Mouse (Mus musculus) CH12.LX (cell line): ENCODE data around the gene Mecp2. TPM values are rescaled to one million over a fixed set of nuclear protein-coding genes. Genes with fewer than 3 reads are reported as not detected.
A peak's percentile ranks its signal among the peaks of the same experiment; 100 is the strongest.

Experiments
- DNase-seq: peaks from one replicate; pipeline ENCODE4 v3.0.0-alpha.2; 2013; ENCODE audit errors: extremely low read depth
- H3K27ac ChIP-seq: 2 replicates; pipeline ENCODE4 v1.5.1; 2012; ENCODE audit warnings: low read depth, mild to moderate bottlenecking, control low read depth, moderate library complexity; ENCODE audit not compliant: insufficient read depth
- H3K27me3 ChIP-seq: replicated peaks from 2 replicates; pipeline ENCODE3; 2012; ENCODE audit warnings: inconsistent platforms
- H3K36me3 ChIP-seq, 2 experiments: replicated peaks in 1 of 2; 2 replicates each; pipeline versions ENCODE3 to v1.6.1; 2012; ENCODE audit warnings: inconsistent platforms in 1 of 2, low read length in 1 of 2, mild to moderate bottlenecking in 1 of 2, mixed read lengths in 1 of 2, moderate library complexity in 1 of 2; ENCODE audit not compliant: control insufficient read depth in 1 of 2, insufficient read depth in 1 of 2
- H3K4me1 ChIP-seq, 2 experiments: 2 replicates each; pipeline ENCODE4 v1.6.1; 2012; ENCODE audit warnings: inconsistent platforms in 1 of 2, moderate library complexity in 1 of 2; ENCODE audit not compliant: insufficient read depth in 2 of 2, control insufficient read depth in 1 of 2
- H3K4me2 ChIP-seq: 2 replicates; pipeline ENCODE4 v1.6.1; 2012; ENCODE audit warnings: low read depth, mild to moderate bottlenecking, control low read depth; ENCODE audit not compliant: poor library complexity, insufficient read depth, severe bottlenecking
- H3K4me3 ChIP-seq, 3 experiments: fragments of 150-350 bp in 1 of 3; sonication (generic) in 1 of 3; replicated peaks in 1 of 3; 2 replicates each; pipeline versions ENCODE3 to v1.5.1; 2011 to 2012; ENCODE audit warnings: low read depth in 2 of 3, low read length in 2 of 3, mild to moderate bottlenecking in 2 of 3, moderate library complexity in 2 of 3, control low read depth in 1 of 3, improper control_type of control experiment in 1 of 3, inconsistent platforms in 1 of 3, mixed read lengths in 1 of 3; ENCODE audit not compliant: poor library complexity in 1 of 3
- H3K79me2 ChIP-seq: replicated peaks from 2 replicates; pipeline ENCODE4 v1.6.1; 2012; ENCODE audit warnings: mild to moderate bottlenecking, moderate library complexity; ENCODE audit not compliant: control insufficient read depth, poor library complexity, insufficient read depth, severe bottlenecking; ENCODE audit errors: extremely low read depth
- H3K9ac ChIP-seq: 2 replicates; pipeline ENCODE4 v1.6.1; 2012; ENCODE audit warnings: low read depth, mild to moderate bottlenecking, control low read depth, moderate library complexity; ENCODE audit not compliant: insufficient read depth
- H3K9me3 ChIP-seq: replicated peaks from 2 replicates; pipeline ENCODE3; 2012; ENCODE audit warnings: low read length, inconsistent platforms, mixed read lengths
- BHLHE40 ChIP-seq: IDR thresholded peaks from 2 replicates; pipeline ENCODE4 v1.6.1; 2011; ENCODE audit warnings: mild to moderate bottlenecking, low read depth, low read length, improper control_type of control experiment
- CHD2 ChIP-seq: IDR thresholded peaks from 2 replicates; pipeline ENCODE4 v1.6.1; 2011; ENCODE audit warnings: low read length, improper control_type of control experiment
- E2F4 ChIP-seq: IDR thresholded peaks from 2 replicates; pipeline ENCODE4 v1.6.1; 2011; ENCODE audit warnings: low read depth, low read length, improper control_type of control experiment; ENCODE audit not compliant: insufficient replicate concordance
- EP300 ChIP-seq: IDR thresholded peaks from 2 replicates; pipeline ENCODE4 v1.6.1; 2011; ENCODE audit warnings: low read length, improper control_type of control experiment
- GABPA ChIP-seq: IDR thresholded peaks from 2 replicates; pipeline ENCODE4 v1.6.1; 2012; ENCODE audit warnings: low read depth, low read length, improper control_type of control experiment, inconsistent platforms; ENCODE audit not compliant: insufficient replicate concordance
- JUN ChIP-seq: IDR thresholded peaks from 2 replicates; pipeline ENCODE4 v1.6.1; 2011; ENCODE audit warnings: low read depth, mild to moderate bottlenecking, low read length, improper control_type of control experiment, moderate library complexity; ENCODE audit not compliant: insufficient read depth
- JUND ChIP-seq: conservative IDR thresholded peaks from 2 replicates; pipeline ENCODE4 v1.6.1; 2011; ENCODE audit warnings: low read depth, low read length, improper control_type of control experiment
- MAFK ChIP-seq: IDR thresholded peaks from 2 replicates; pipeline ENCODE4 v1.6.1; 2011; ENCODE audit warnings: low read length, improper control_type of control experiment; ENCODE audit not compliant: insufficient replicate concordance
- MAX ChIP-seq: IDR thresholded peaks from 2 replicates; pipeline ENCODE4 v1.6.1; 2011; ENCODE audit warnings: low read length, improper control_type of control experiment
- MEF2A ChIP-seq: IDR thresholded peaks from 2 replicates; pipeline ENCODE4 v1.6.1; 2014; ENCODE audit warnings: low read depth, mild to moderate bottlenecking, inconsistent platforms, low read length, improper control_type of control experiment, borderline replicate concordance
- MYC ChIP-seq: IDR thresholded peaks from 2 replicates; pipeline ENCODE4 v1.6.1; 2011; ENCODE audit warnings: low read depth, mild to moderate bottlenecking, improper control_type of control experiment, low read length
- PAX5 ChIP-seq: IDR thresholded peaks from 2 replicates; pipeline ENCODE4 v1.6.1; 2012; ENCODE audit warnings: low read length, inconsistent platforms, mixed read lengths
- POLR2A ChIP-seq: IDR thresholded peaks from 2 replicates; pipeline ENCODE4 v1.6.1; 2011; ENCODE audit warnings: low read depth, mild to moderate bottlenecking, improper control_type of control experiment, low read length
- RAD21 ChIP-seq: IDR thresholded peaks from 2 replicates; pipeline ENCODE4 v1.6.1; 2011; ENCODE audit warnings: low read depth, mild to moderate bottlenecking, low read length, improper control_type of control experiment, moderate library complexity
- RCOR1 ChIP-seq: conservative IDR thresholded peaks from 2 replicates; pipeline ENCODE4 v1.6.1; 2012; ENCODE audit warnings: low read depth, mild to moderate bottlenecking, inconsistent platforms, low read length, improper control_type of control experiment
- SIN3A ChIP-seq: IDR thresholded peaks from 2 replicates; pipeline ENCODE4 v1.6.1; 2012; ENCODE audit warnings: low read length, improper control_type of control experiment, inconsistent platforms
- SMC3 ChIP-seq: IDR thresholded peaks from 2 replicates; pipeline ENCODE4 v1.6.1; 2011; ENCODE audit warnings: low read depth, low read length, improper control_type of control experiment
- TBP ChIP-seq: conservative IDR thresholded peaks from 2 replicates; pipeline ENCODE4 v1.6.1; 2011; ENCODE audit warnings: low read depth, low read length, improper control_type of control experiment
- TCF12 ChIP-seq: IDR thresholded peaks from 2 replicates; pipeline ENCODE4 v1.6.1; 2014; ENCODE audit warnings: low read depth, mild to moderate bottlenecking, inconsistent platforms, low read length, improper control_type of control experiment
- ZC3H11A ChIP-seq: IDR thresholded peaks from 2 replicates; pipeline ENCODE4 v1.6.1; 2012; ENCODE audit warnings: low read depth, mild to moderate bottlenecking, inconsistent platforms, low read length, improper control_type of control experiment
- ZNF384 ChIP-seq: IDR thresholded peaks from 2 replicates; pipeline ENCODE4 v1.6.1; 2012; ENCODE audit warnings: low read depth, low read length, improper control_type of control experiment, inconsistent platforms
- dilution Hi-C: fragments of 300-500 bp; cut with MboI; formaldehyde crosslinking; loops from 2 replicates; pipeline ENCODE4 v1.14.3; 2020; ENCODE audit warnings: low sequenced_read_pairs; ENCODE audit not compliant: extremely low pct_unique_long_range_greater_than_20kb, extremely low pct_ligation_motif_present
- in situ Hi-C: fragments of 300-500 bp; cut with MboI; formaldehyde crosslinking; loops from 3 replicates; pipeline ENCODE4 v1.14.3; 2019; ENCODE audit warnings: low sequenced_read_pairs, low pct_ligation_motif_present, low pct_unique_long_range_greater_than_20kb, mixed read lengths
- polyA plus RNA-seq: library from polyadenylated mRNA; unstranded; fragments of >175 nt; gene quantifications from 2 replicates; pipeline ENCODE4 v1.2.1, GENCODE M21; 2012; ENCODE audit warnings: low read depth; ENCODE audit not compliant: insufficient read length
- total RNA-seq, 2 experiments: library from RNA; depleted of rRNA; stranded (reverse); fragments of 300-350 nt in 1 of 2; fragments of >200 nt in 1 of 2; gene quantifications; 2 replicates each; pipeline ENCODE4 v1.2.3; 2012 to 2014

Mecp2 gene
- total and polyA plus RNA-seq, 3 experiments, result 9.9 to 12.0 (median 12.0) TPM

GRCm38 (mm10) chrX:74001024-74001423 is 134.1 kb downstream of the Mecp2 start:
- H3K9me3 ChIP-seq, result no peaks in the 10 kb centered on the region
- H3K27ac ChIP-seq, result no peak overlapping the region
- TF ChIP-seq CHD2 (no peak), TCF12 (no peak), JUND (no peak), MEF2A (no peak), MYC (no peak), TBP (no peak), ZNF384 (no peak), ZC3H11A (no peak), E2F4 (no peak), RCOR1 (no peak), PAX5 (no peak), RAD21 (no peak), EP300 (no peak), SIN3A (no peak), GABPA (no peak), BHLHE40 (no peak), MAX (no peak), POLR2A (no peak), JUN (no peak), SMC3 (no peak)
- TF ChIP-seq, all 38 proteins: peak for 0
- dilution Hi-C loops (no loop called here), in situ Hi-C loops (no loop called here)
- Histone ChIP-seq H3K4me2 (no peak overlapping the region), H3K27me3 (no peaks in the 10 kb centered on the region), H3K4me1 (peaks cover 0 to 13% of the 10 kb centered on the region in 2 experiments; a peak in 1 of 4 replicates), H3K36me3 (no peaks in the 10 kb centered on the region), H3K9ac (no peak overlapping the region), H3K79me2 (no peaks in the 10 kb centered on the region), H3K4me3 (no peak overlapping the region)
- no peak for DNase-seq

- H3K4me2 ChIP-seq, result no peak overlapping the region
- no peak overlapping the region for H3K9ac ChIP-seq
- H3K4me3 ChIP-seq, result no peak overlapping the region
- dilution Hi-C loops, result no loop called here
- TF ChIP-seq ZNF384, result no peak
- peak; percentile 44; the same call in 1 of the 2 replicates for TF ChIP-seq MAFK
- no peaks in the 10 kb centered on the region for H3K9me3 ChIP-seq
- in situ Hi-C loops, result no loop called here
- H3K27ac ChIP-seq, result no peak overlapping the region
- H3K79me2 ChIP-seq, result no peaks in the 10 kb centered on the region
- DNase-seq, result peak; percentile 24
- peaks cover 0 to 13% of the 10 kb centered on the region in 2 experiments; a peak in 1 of 4 replicates for H3K4me1 ChIP-seq
- H3K27me3 ChIP-seq, result no peaks in the 10 kb centered on the region
- no peaks in the 10 kb centered on the region for H3K36me3 ChIP-seq
Measured at GRCm38 (mm10) chrX:73998911-73999869, 136.0 kb downstream of the Mecp2 start.
